Mouse (Mus musculus): ENCODE results near the gene Sema4d.

GRCm38 (mm10) chr13:51771802-51772206, 21.7 kb downstream of the Sema4d start:
- TF ChIP-seq CTCF (conservative IDR thresholded peaks at IDR 0.05; ENCODE audit: low read length) (no peak), NANOG (IDR thresholded peaks at IDR 0.05; ENCODE audit: borderline replicate concordance, low read length) (no peak)

All from E14TG2a.4 (cell line).